9 mouse cellular contexts compared by ENCODE assay signal in genomic region chr9:75468297-75468696, GRCm38 (mm10). TPM values are rescaled to one million over a fixed set of nuclear protein-coding genes. Genes with fewer than 3 reads are reported as not detected.
DNase-seq lines count a peak whose midpoint lies in the region; TF ChIP-seq lines count a peak whose summit lies in the region.
"Had no signal": no experiment of that assay in that cellular context is flagged by ENCODE, and none has a peak within 500 bp of the region (broad histone marks: within the 10 kb centered on the region; RNA-seq: fewer than 3 reads in every experiment).

No protein-coding gene starts in this region.

- H3K27ac ChIP-seq in ES-Bruce4 (ENCODE audit: insufficient read depth, low read length) = no peak overlapping the region
- no peak overlapping the region for H3K27ac ChIP-seq in small intestine, adult 2 months (ENCODE audit: insufficient read depth, low read depth, low read length)

- H3K27me3 ChIP-seq in ES-Bruce4 (ENCODE audit: control insufficient read depth, insufficient read depth, low read length, poor library complexity, severe bottlenecking) = no peaks in the 10 kb centered on the region
- no peaks in the 10 kb centered on the region for H3K27me3 ChIP-seq in small intestine, adult 2 months (ENCODE audit: control insufficient read depth, insufficient read depth, low read length)

- TF ChIP-seq CTCF in ES-Bruce4 (IDR thresholded peaks at IDR 0.05; ENCODE audit: low read depth, low read length) = peak; percentile 81
- 0 out of 2 replicates have a peak, but pooled peaks have one; percentile 6 for TF ChIP-seq CTCF in small intestine, adult 2 months (IDR thresholded peaks at IDR 0.05; ENCODE audit: extremely low read depth, insufficient read length, insufficient replicate concordance, low read depth, low read length)

- H3K4me3 ChIP-seq in ES-Bruce4 (ENCODE audit: low read depth, low read length) = peak overlapping the region; percentile 61
- no peak overlapping the region for H3K4me3 ChIP-seq in small intestine, adult 2 months (ENCODE audit: low read depth, low read length)

- H3K4me1 ChIP-seq in ES-Bruce4 (ENCODE audit: control insufficient read depth, insufficient read depth, low read length) = peaks cover 5% of the 10 kb centered on the region
- no peaks in the 10 kb centered on the region for H3K4me1 ChIP-seq in small intestine, adult 2 months (ENCODE audit: control insufficient read depth, insufficient read depth, insufficient read length, low read length)

- peaks cover 12% of the 10 kb centered on the region for H3K36me3 ChIP-seq in ES-Bruce4 (ENCODE audit: control insufficient read depth, insufficient read depth, low read length, poor library complexity, severe bottlenecking)
- peaks cover 33% of the 10 kb centered on the region for H3K36me3 ChIP-seq in small intestine, adult 2 months (ENCODE audit: control insufficient read depth, insufficient read depth, low read length)

- H3K9ac ChIP-seq in ES-Bruce4 (ENCODE audit: low read depth, poor library complexity, severe bottlenecking) = 0 out of 2 replicates have a peak overlapping the region, but pooled peaks have one; percentile 40

- DNase-seq in kidney, postnatal 4 days = peak; percentile 27 to 47
- DNase-seq in kidney, postnatal 14 days = no peak
- peak; percentile 32 for DNase-seq in embryo, embryonic 11 days
- no peak for DNase-seq in left cerebral cortex, adult 9 months (ENCODE audit: low spot score in 2 of 2)
- DNase-seq in gastrocnemius, adult 8-10 months (ENCODE audit: low spot score in 2 of 2) = no peak
- DNase-seq in right cerebral cortex, adult 2 months (ENCODE audit: low spot score in 2 of 2) = no peak
- DNase-seq: adrenal gland, postnatal 36 days had no signal

- peak; percentile 30; the same call in 1 of the 2 replicates for TF ChIP-seq EP300 in ES-Bruce4 (IDR thresholded peaks at IDR 0.05; ENCODE audit: insufficient read depth, low read depth, low read length)

- no peak for TF ChIP-seq POLR2A in ES-Bruce4 (IDR thresholded peaks at IDR 0.05; ENCODE audit: insufficient read depth, low read length)
- no peak for TF ChIP-seq POLR2A in small intestine, adult 2 months (IDR thresholded peaks at IDR 0.05; ENCODE audit: low read depth, low read length)

- WGBS in small intestine, adult 2 months = 84% methylated on average over 14 of the region's 14 CpGs

- H3K9me3 ChIP-seq in ES-Bruce4 (replicated peaks; ENCODE audit: control insufficient read depth, insufficient read depth, low read length, poor library complexity, severe bottlenecking) = no peaks in the 10 kb centered on the region

RNA-seq across cellular contexts. Expression of gene Leo1, which starts 27.0 kb away (rescaled TPM):
- polyA plus RNA-seq in ES-Bruce4 (2011; ENCODE audit: insufficient read depth, insufficient read length, low read depth, missing spikeins) = 56.3 and 57.7 TPM in 2 replicates
- polyA plus RNA-seq in small intestine, adult 2 months (2012; rRNA removed) = 1.7 and 2.8 TPM in 2 replicates
- total RNA-seq in gastrocnemius, adult 8-10 months (2022) = 10 to 100 TPM; 14.8 to 23.2 (median 22.2) TPM

RNA-seq across cellular contexts. Expression of gene Mapk6, which starts 58.5 kb away (rescaled TPM):
- polyA plus RNA-seq in ES-Bruce4 (2011; ENCODE audit: insufficient read depth, insufficient read length, low read depth, missing spikeins) = 130 and 147 TPM in 2 replicates
- polyA plus RNA-seq in small intestine, adult 2 months (2012; rRNA removed) = 7.6 and 28.9 TPM in 2 replicates
- total RNA-seq in gastrocnemius, adult 8-10 months (2022) = 10 to 100 TPM; 28.5 to 36.0 (median 30.5) TPM

Comparison
In these comparisons a context has a peak if more than half of its experiments do, and no peak if none do; other contexts are left out.
1. DNase-seq: peak in kidney, postnatal 4 days (2 of 2) and embryo, embryonic 11 days (single experiment); none in kidney, postnatal 14 days (single experiment), left cerebral cortex, adult 9 months (0 of 2), gastrocnemius, adult 8-10 months (0 of 2) and right cerebral cortex, adult 2 months (0 of 2).
2. RNA of gene Leo1, which starts 27.0 kb away (polyA plus RNA-seq): 56.3 to 57.7 TPM in ES-Bruce4; 1.7 to 2.8 TPM in small intestine, adult 2 months; every median in the first group is over 10 times any median in the second.